Mouse (Mus musculus): ENCODE results near the gene Mia2. TPM values are rescaled to one million over a fixed set of nuclear protein-coding genes. Genes with fewer than 3 reads are reported as not detected.
A peak's percentile ranks its signal among the peaks of the same experiment; 100 is the strongest.

Mia2 gene
- polyA plus RNA-seq, 1 experiment from 2014 or later: 32.5 TPM

DNA sequence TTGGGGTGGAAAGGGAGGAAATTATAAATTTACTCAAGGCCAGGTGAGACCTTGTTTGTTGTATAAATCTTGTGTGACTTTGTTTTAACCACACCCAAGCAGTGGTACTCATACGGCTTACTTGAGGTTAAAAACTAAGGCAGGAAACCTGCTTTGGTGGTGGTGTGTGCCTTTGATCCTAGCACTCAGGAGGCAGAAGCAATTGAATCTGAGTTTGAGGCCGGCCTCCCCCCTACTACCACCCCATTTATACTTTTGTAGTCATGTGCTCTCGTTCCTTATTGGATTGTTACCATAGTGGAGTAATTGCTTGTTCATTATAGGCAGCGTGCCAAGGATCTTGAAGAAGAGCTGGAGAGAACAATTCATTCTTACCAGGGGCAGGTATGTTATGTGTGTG, 74.3 kb downstream of the Mia2 start:
- H3K4me2 ChIP-seq: no peak overlapping the region
- no peaks in the 10 kb centered on the region for H3K9me3 ChIP-seq (replicated peaks)
- WGBS: 84% methylated on average over 4 of the region's 4 CpGs
- no peak overlapping the region for H3K27ac ChIP-seq (replicated peaks)
- H3K4me1 ChIP-seq: no peaks in the 10 kb centered on the region
- no peak for ATAC-seq (ENCODE audit: low FRiP score)
- no peak overlapping the region for H3K4me3 ChIP-seq (replicated peaks)
- no peaks in the 10 kb centered on the region for H3K27me3 ChIP-seq (replicated peaks)
- no peak overlapping the region for H3K9ac ChIP-seq (replicated peaks)
- peaks cover 26% of the 10 kb centered on the region for H3K36me3 ChIP-seq

GRCm38 (mm10) chr12:59177814-59178213, 82.2 kb downstream of the Mia2 start:
- H3K4me2 ChIP-seq: no peak overlapping the region
- H3K9me3 ChIP-seq (replicated peaks): no peaks in the 10 kb centered on the region
- ATAC-seq (ENCODE audit: low FRiP score): 0 out of 2 replicates have a peak, but pooled peaks have one; percentile 45
- H3K27me3 ChIP-seq (replicated peaks): no peaks in the 10 kb centered on the region
- WGBS: 73% methylated on average over 3 of the region's 3 CpGs
- H3K4me3 ChIP-seq (replicated peaks): no peak overlapping the region
- peaks cover 56% of the 10 kb centered on the region for H3K36me3 ChIP-seq
- H3K27ac ChIP-seq (replicated peaks): 0 out of 2 replicates have a peak overlapping the region, but pooled peaks have one; percentile 9
- H3K9ac ChIP-seq (replicated peaks): no peak overlapping the region
- H3K4me1 ChIP-seq: no peaks in the 10 kb centered on the region

GRCm38 (mm10) chr12:59188086-59188682, 92.6 kb downstream of the Mia2 start:
- no peaks in the 10 kb centered on the region for H3K27me3 ChIP-seq (replicated peaks)
- H3K4me1 ChIP-seq: no peaks in the 10 kb centered on the region
- 89% methylated on average over 12 of the region's 12 CpGs for WGBS
- no peak overlapping the region for H3K4me2 ChIP-seq
- no peak for ATAC-seq (ENCODE audit: low FRiP score)
- H3K27ac ChIP-seq (replicated peaks): no peak overlapping the region
- H3K4me3 ChIP-seq (replicated peaks): no peak overlapping the region
- H3K9me3 ChIP-seq (replicated peaks): no peaks in the 10 kb centered on the region
- peaks cover 46% of the 10 kb centered on the region for H3K36me3 ChIP-seq
- no peak overlapping the region for H3K9ac ChIP-seq (replicated peaks)

DNA sequence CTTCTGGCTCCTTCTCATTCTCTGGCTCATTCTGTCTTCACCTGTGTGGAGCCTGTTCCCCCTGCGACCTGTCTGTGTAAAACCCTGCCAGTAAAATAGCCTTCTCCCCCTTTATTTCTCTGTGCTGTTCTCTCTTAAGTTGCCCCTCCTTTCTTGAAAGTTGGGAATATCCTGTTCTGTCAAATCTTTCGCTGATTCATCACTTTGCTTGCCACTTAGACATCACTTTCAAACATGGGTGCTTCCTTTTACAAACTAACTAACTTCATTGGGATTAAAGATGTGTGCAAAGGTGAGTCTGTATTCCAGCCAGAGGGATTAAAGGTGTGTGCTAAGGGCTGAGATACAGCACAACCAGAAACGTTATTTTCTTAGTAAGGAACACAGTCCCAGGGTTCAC, 98.0 kb downstream of the Mia2 start:
- 93% methylated on average over 3 of the region's 3 CpGs for WGBS
- Histone ChIP-seq H3K4me3 (replicated peaks) (no peak overlapping the region), H3K27me3 (replicated peaks) (no peaks in the 10 kb centered on the region), H3K4me2 (no peak overlapping the region), H3K27ac (replicated peaks) (no peak overlapping the region), H3K9me3 (replicated peaks) (no peaks in the 10 kb centered on the region), H3K4me1 (no peaks in the 10 kb centered on the region), H3K36me3 (peaks cover 17% of the 10 kb centered on the region), H3K9ac (replicated peaks) (no peak overlapping the region)
- ATAC-seq (ENCODE audit: low FRiP score): no peak

DNA sequence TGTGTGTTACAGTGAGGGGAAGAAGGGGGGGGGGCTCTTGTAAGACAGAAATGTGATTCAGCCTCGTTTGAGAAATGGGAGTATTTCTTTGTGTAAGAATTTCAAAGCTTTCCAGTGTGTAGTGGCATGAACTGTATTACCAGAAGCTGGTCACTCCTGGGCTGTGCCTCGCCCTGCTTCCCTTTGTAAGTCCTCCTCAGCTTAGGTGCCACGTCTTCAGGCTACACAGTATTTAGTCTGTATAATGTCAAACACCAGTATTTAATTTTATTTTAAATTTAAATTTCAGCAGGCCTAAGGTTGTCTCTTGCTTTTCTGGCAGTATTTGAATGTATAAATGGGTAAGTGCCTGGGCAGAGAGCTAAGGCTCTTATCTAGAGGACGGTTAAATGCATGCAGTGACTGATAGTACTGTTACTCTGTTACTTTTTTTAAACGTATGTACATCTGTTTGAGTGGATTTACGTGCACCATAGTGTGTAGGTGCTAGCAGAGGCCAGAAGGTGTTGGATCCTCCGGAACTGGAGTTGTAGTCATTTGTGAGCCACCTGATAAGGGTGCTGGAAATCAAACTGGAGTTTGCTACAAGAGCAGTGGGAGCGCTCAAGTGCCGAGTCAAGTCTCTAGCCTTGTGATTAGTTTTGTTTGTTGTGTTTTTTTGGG, 98.9 kb downstream of the Mia2 start:
- H3K9me3 ChIP-seq (replicated peaks): no peaks in the 10 kb centered on the region
- no peak for ATAC-seq (ENCODE audit: low FRiP score)
- H3K27ac ChIP-seq (replicated peaks): no peak overlapping the region
- H3K4me2 ChIP-seq: no peak overlapping the region
- no peak overlapping the region for H3K9ac ChIP-seq (replicated peaks)
- no peak overlapping the region for H3K4me3 ChIP-seq (replicated peaks)
- H3K4me1 ChIP-seq: no peaks in the 10 kb centered on the region
- peaks cover 18% of the 10 kb centered on the region for H3K36me3 ChIP-seq
- no peaks in the 10 kb centered on the region for H3K27me3 ChIP-seq (replicated peaks)
- 90% methylated on average over 9 of the region's 9 CpGs for WGBS

DNA sequence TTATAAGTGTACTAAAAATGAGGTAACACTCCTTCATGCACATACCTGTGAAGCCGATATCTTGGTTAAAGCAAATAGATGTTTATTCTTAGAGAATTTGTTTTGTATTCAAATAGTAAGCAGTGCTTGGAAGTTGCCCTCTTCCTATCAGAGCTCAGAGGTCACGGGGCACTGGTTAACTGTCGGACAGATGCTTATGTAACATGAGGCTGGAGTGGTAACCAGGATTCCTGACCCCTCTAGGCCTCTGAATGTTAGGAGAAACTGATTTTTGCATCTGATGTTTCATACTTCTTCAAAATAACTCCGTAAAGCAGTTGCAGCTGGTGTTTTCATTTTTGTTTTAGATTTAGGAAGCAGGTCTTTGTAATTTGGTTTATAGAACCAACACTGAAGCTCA, 99.5 kb downstream of the Mia2 start:
- H3K4me1 ChIP-seq: no peaks in the 10 kb centered on the region
- WGBS: 92% methylated on average over 4 of the region's 4 CpGs
- H3K9ac ChIP-seq (replicated peaks): no peak overlapping the region
- ATAC-seq (ENCODE audit: low FRiP score): no peak
- no peaks in the 10 kb centered on the region for H3K27me3 ChIP-seq (replicated peaks)
- H3K27ac ChIP-seq (replicated peaks): no peak overlapping the region
- no peak overlapping the region for H3K4me2 ChIP-seq
- H3K4me3 ChIP-seq (replicated peaks): no peak overlapping the region
- peaks cover 21% of the 10 kb centered on the region for H3K36me3 ChIP-seq
- no peaks in the 10 kb centered on the region for H3K9me3 ChIP-seq (replicated peaks)

DNA sequence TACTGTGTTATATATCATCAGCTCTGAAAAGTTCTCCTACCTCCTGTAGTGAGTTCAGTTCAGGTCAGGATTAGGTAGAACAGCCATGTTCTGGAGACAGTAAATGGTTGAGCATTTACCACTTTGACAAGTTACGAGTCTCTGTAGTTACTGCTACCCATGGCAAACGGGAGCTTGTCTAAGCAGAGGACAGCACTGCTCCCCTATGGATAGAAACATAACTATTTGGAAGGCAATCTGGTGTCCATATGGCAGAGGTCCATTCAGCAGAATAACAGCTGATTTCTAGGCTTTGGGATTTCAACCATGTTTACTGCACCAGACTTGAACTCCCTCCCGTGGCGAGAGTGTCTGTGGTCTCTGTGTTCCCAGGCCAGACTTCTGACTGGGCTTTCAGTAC, 100.3 kb downstream of the Mia2 start:
- H3K36me3 ChIP-seq: peaks cover 22% of the 10 kb centered on the region
- no peak; the same call in 1 of the 2 replicates for ATAC-seq (ENCODE audit: low FRiP score)
- no peak overlapping the region for H3K4me2 ChIP-seq
- no peak overlapping the region for H3K27ac ChIP-seq (replicated peaks)
- no peak overlapping the region for H3K9ac ChIP-seq (replicated peaks)
- WGBS: 67% methylated on average over 4 of the region's 4 CpGs
- no peak overlapping the region for H3K4me3 ChIP-seq (replicated peaks)
- H3K9me3 ChIP-seq (replicated peaks): no peaks in the 10 kb centered on the region
- H3K4me1 ChIP-seq: no peaks in the 10 kb centered on the region
- H3K27me3 ChIP-seq (replicated peaks): no peaks in the 10 kb centered on the region

GRCm38 (mm10) chr12:59198750-59199149, 103.2 kb downstream of the Mia2 start:
- H3K36me3 ChIP-seq: peaks cover 36% of the 10 kb centered on the region
- H3K4me3 ChIP-seq (replicated peaks): no peak overlapping the region
- H3K27ac ChIP-seq (replicated peaks): no peak overlapping the region
- H3K9ac ChIP-seq (replicated peaks): no peak overlapping the region
- H3K4me1 ChIP-seq: no peaks in the 10 kb centered on the region
- H3K9me3 ChIP-seq (replicated peaks): no peaks in the 10 kb centered on the region
- no peak for ATAC-seq (ENCODE audit: low FRiP score)
- WGBS: 79% methylated on average over 4 of the region's 4 CpGs
- H3K4me2 ChIP-seq: no peak overlapping the region
- no peaks in the 10 kb centered on the region for H3K27me3 ChIP-seq (replicated peaks)

DNA sequence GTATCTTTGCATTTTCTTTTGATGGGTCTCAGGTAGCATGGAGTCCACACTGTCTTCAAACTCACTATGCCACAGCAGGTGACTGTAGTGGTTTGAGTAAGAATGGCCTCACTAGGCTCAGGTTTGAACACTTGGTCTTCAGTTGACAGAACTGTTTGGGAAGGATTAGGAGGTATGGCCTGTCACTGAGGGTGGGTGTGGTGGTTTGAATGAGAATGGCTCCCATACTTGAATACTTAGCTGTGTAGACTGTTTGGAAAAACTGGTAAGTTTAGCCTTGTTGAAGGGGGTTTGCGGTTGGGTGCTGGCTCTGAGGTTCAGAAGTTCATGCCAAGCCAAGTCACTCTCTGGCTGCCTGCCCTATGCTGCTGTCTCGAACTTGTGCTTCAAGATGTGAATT, 103.8 kb downstream of the Mia2 start:
- H3K27me3 ChIP-seq (replicated peaks): no peaks in the 10 kb centered on the region
- H3K4me2 ChIP-seq: no peak overlapping the region
- ATAC-seq (ENCODE audit: low FRiP score): no peak
- H3K4me1 ChIP-seq: no peaks in the 10 kb centered on the region
- H3K9me3 ChIP-seq (replicated peaks): no peaks in the 10 kb centered on the region
- H3K4me3 ChIP-seq (replicated peaks): no peak overlapping the region
- WGBS: 95% methylated on average over 2 of the region's 2 CpGs
- H3K36me3 ChIP-seq: peaks cover 41% of the 10 kb centered on the region
- no peak overlapping the region for H3K27ac ChIP-seq (replicated peaks)
- no peak overlapping the region for H3K9ac ChIP-seq (replicated peaks)

DNA sequence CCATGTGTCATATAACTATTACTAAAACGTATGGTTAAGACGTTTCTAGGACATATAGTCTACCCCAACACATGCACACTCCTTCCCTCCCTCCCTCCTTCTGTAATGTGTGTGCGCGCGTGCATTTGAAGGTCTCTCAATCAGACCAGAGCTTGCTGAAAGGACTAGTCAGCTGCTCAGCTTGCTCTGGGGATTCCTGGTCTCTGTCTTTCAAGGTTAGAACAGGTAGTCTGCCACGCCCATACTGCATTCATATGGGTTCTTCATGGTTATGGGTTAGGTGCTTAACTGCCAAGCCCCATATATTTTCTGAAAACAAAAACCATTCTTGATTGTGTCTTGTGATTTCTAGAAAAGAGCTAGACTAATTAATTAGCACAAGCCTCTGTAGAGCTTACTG, 110.0 kb downstream of the Mia2 start:
- no peak overlapping the region for H3K4me3 ChIP-seq (replicated peaks)
- no peak overlapping the region for H3K9ac ChIP-seq (replicated peaks)
- 91% methylated on average over 6 of the region's 6 CpGs for WGBS
- H3K4me2 ChIP-seq: no peak overlapping the region
- no peak for ATAC-seq (ENCODE audit: low FRiP score)
- H3K4me1 ChIP-seq: no peaks in the 10 kb centered on the region
- H3K27ac ChIP-seq (replicated peaks): no peak overlapping the region
- H3K36me3 ChIP-seq: peaks cover 34% of the 10 kb centered on the region
- H3K27me3 ChIP-seq (replicated peaks): no peaks in the 10 kb centered on the region
- no peaks in the 10 kb centered on the region for H3K9me3 ChIP-seq (replicated peaks)

DNA sequence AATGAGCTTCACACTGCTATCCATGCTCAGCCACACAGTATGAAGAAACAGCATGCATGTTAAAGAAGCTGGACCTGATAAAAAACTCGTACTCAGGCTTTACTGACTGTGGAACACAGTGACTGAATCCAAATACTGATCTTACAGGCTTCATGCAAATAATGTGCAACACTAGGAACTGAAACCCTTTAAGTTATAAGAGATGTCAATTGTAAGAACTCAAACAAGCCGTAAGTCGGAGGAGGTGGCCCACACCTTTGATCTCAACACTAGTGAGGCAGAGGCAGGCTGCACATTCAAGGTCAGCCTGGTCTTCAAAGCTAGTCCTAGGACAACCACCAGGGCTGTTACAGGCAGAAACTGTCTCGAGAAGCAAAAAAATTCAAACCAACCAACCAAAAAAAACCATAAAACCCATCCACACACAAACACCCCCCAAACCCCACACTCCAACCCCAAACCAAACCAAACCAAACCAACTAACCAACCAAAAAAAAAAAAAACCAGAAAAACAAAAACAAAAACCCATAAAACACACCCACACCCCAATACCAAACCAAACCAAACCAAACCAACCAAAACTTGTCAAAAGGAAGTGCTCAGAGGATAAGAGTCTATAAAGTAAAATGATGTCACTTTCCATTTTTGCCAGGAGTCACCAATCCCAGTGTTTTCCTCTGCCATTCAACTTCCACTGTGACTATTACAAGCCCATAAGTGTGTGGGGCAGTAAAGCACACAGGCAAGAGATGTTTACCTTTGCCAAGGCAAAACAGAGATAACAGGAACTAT, 110.8 kb downstream of the Mia2 start:
- Histone ChIP-seq H3K36me3 (peaks cover 34% of the 10 kb centered on the region), H3K27ac (replicated peaks) (no peak overlapping the region), H3K9ac (replicated peaks) (no peak overlapping the region), H3K4me2 (no peak overlapping the region), H3K9me3 (replicated peaks) (no peaks in the 10 kb centered on the region), H3K4me1 (no peaks in the 10 kb centered on the region), H3K4me3 (replicated peaks) (no peak overlapping the region), H3K27me3 (replicated peaks) (no peaks in the 10 kb centered on the region)
- WGBS: 91% methylated on average over 4 of the region's 4 CpGs
- ATAC-seq (ENCODE audit: low FRiP score): no peak

- Histone ChIP-seq H3K4me2 (no peak overlapping the region), H3K36me3 (peaks cover 39% of the 10 kb centered on the region), H3K9me3 (replicated peaks) (no peaks in the 10 kb centered on the region), H3K27me3 (replicated peaks) (no peaks in the 10 kb centered on the region), H3K27ac (replicated peaks) (no peak overlapping the region), H3K4me3 (replicated peaks) (no peak overlapping the region), H3K9ac (replicated peaks) (no peak overlapping the region), H3K4me1 (no peaks in the 10 kb centered on the region)
- 91% methylated on average over 3 of the region's 3 CpGs for WGBS
- no peak for ATAC-seq (ENCODE audit: low FRiP score)
Observed at GRCm38 (mm10) chr12:59207000-59207390, 111.4 kb downstream of the Mia2 start.

All from neural tube, embryonic 15.5 days (tissue).